Mouse (Mus musculus) testis, adult 2 months (tissue): ENCODE data around the gene Cpm. TPM values are rescaled to one million over a fixed set of nuclear protein-coding genes. Genes with fewer than 3 reads are reported as not detected.
"Not testable (repeated sequence)": the region's sequence is repeated elsewhere in the genome, so short reads cannot be mapped to it uniquely, and the experiment has no call there.

Experiments used
- H3K27ac ChIP-seq: fragments of 200-500 bp; 2 replicates; pipeline ENCODE4 v1.5.1; 2012; ENCODE audit warnings: low read depth, low read length; ENCODE audit not compliant: control insufficient read depth, insufficient read depth
- H3K27me3 ChIP-seq: fragments of 200-500 bp; 2 replicates; pipeline ENCODE4 v1.6.1; 2012; ENCODE audit warnings: mild to moderate bottlenecking, low read length, moderate library complexity; ENCODE audit not compliant: control insufficient read depth, insufficient read depth
- H3K36me3 ChIP-seq: fragments of 200-500 bp; 2 replicates; pipeline ENCODE4 v1.6.1; 2012; ENCODE audit warnings: mild to moderate bottlenecking, low read length; ENCODE audit not compliant: control insufficient read depth, insufficient read depth
- H3K4me1 ChIP-seq: fragments of 200-500 bp; 2 replicates; pipeline ENCODE4 v1.6.1; 2012; ENCODE audit warnings: low read length; ENCODE audit not compliant: control insufficient read depth, insufficient read depth
- H3K4me3 ChIP-seq: fragments of 200-500 bp; 2 replicates; pipeline ENCODE4 v1.5.1; 2012; ENCODE audit warnings: low read depth, mild to moderate bottlenecking, low read length, moderate library complexity, mixed read lengths; ENCODE audit not compliant: control insufficient read depth
- CTCF ChIP-seq: fragments of 200-500 bp; IDR thresholded peaks from 2 replicates; pipeline ENCODE4 v1.5.1; 2012; ENCODE audit warnings: low read depth, mild to moderate bottlenecking, inconsistent platforms, low read length, moderate library complexity; ENCODE audit not compliant: control insufficient read depth, insufficient read depth, insufficient replicate concordance
- POLR2A ChIP-seq: fragments of 200-500 bp; IDR thresholded peaks from 2 replicates; pipeline ENCODE4 v1.6.1; 2012; ENCODE audit warnings: low read depth, mild to moderate bottlenecking, inconsistent platforms, low read length, moderate library complexity; ENCODE audit not compliant: control insufficient read depth
- polyA plus RNA-seq: library from polyadenylated mRNA; depleted of rRNA; stranded (reverse); fragments of >200 nt; gene quantifications from 2 replicates; pipeline ENCODE4 v1.2.3, GENCODE M21; 2012

Cpm gene
- polyA plus RNA-seq, 1 experiment, result 0.77 TPM

DNA sequence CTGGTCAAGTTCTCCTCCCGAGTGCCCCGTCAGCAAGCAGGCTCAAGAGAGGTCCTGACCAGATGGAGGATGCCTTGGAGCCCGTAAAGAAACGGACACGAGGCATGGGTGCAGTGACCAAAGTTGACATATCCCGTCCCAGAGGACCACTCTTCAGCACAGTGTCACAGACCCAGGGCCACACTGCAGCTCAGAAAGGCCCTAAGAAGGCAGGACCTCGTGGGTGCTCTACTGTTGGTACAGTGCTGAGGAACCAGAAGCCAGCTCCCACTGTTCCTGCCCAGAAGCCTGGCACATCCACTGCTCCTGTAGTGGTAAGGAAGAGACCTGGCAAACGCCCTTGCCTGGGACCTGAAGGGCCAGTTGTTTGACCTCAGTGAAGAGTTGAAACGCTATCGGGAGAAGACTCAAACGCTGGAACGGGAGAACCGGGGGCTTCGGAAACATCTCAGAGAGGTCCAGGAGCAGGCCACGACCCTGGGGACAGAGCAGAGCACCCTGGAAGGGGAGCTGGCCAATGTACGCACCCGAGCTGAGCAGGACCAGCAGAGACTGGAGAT, 34.9 kb upstream of the Cpm start:
- H3K36me3 ChIP-seq, result no peaks in the 10 kb centered on the region
- H3K27me3 ChIP-seq, result no peaks in the 10 kb centered on the region
- peaks cover 2% of the 10 kb centered on the region for H3K4me1 ChIP-seq
- TF ChIP-seq POLR2A (no peak), CTCF (no peak)
- H3K27ac ChIP-seq, result no peak overlapping the region
- H3K4me3 ChIP-seq, result no peak overlapping the region

GRCm38 (mm10) chr10:117594913-117595312, 34.4 kb upstream of the Cpm start:
- Histone ChIP-seq H3K27ac (no peak overlapping the region), H3K27me3 (no peaks in the 10 kb centered on the region), H3K4me1 (peaks cover 2% of the 10 kb centered on the region), H3K4me3 (no peak overlapping the region), H3K36me3 (no peaks in the 10 kb centered on the region)
- TF ChIP-seq POLR2A (no peak), CTCF (no peak)

GRCm38 (mm10) chr10:117595442-117596164, 33.7 kb upstream of the Cpm start:
- TF ChIP-seq POLR2A, result no peak
- no peak for TF ChIP-seq CTCF
- H3K27ac ChIP-seq, result no peak overlapping the region
- H3K4me1 ChIP-seq, result peaks cover 2% of the 10 kb centered on the region
- H3K27me3 ChIP-seq, result no peaks in the 10 kb centered on the region
- no peaks in the 10 kb centered on the region for H3K36me3 ChIP-seq
- H3K4me3 ChIP-seq, result no peak overlapping the region

DNA sequence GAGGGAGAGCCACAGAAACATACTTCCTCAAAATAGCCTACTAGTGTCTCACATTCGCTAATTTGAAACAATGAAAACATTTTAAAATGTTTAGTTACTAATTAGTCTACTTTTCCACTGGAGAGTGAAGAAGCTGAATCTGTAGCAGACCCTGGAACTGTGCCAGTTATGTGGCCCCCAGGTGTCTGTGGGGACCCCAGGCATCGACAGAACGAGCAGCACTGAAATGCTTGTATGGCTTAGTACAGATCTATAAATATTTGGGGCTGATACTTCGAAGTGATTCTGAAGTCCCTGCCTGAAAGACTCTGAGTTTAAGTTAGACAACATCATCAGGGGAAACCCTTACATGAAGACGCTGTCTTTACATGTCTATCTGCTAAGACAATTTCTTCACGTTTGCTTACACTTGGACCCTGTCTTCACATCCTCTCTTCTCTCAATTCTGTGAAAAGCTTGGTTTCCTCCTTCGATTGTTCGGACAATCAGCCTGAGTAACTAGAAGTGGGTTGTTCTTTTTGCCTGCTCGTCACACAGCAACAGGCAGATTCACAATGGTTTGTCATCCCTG, 33.0 kb upstream of the Cpm start:
- Histone ChIP-seq H3K4me1 (peaks cover 2% of the 10 kb centered on the region), H3K4me3 (no peak overlapping the region), H3K36me3 (no peaks in the 10 kb centered on the region), H3K27me3 (no peaks in the 10 kb centered on the region), H3K27ac (no peak overlapping the region)
- TF ChIP-seq POLR2A (no peak), CTCF (no peak)

DNA sequence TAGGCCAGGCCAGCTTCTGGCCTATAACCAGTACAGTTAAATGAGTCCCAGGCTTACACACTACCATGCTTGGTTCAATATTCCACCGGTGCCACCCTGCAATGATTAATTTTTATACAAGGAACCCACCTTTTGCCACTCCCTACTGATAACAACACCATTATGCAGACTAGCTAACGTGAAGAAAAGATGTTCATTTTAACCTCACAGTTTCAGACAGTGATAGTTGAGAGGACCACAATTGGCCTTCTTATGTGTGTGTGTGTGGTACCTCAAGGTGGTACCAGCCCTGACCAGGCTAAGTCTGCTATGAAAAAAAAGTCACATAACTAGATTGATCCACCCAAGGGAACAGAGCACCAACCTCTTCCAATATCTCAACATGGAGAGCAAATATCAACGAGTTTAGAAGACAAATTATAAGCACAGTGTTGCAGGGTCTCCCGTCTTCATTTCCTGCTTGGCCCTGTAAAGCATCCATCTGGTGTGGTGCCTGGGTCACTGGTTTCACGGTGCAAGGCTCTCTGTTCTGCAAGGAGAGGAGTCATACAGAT, 32.5 kb upstream of the Cpm start:
- TF ChIP-seq POLR2A (no peak), CTCF (no peak)
- Histone ChIP-seq H3K27me3 (no peaks in the 10 kb centered on the region), H3K36me3 (no peaks in the 10 kb centered on the region), H3K4me3 (no peak overlapping the region), H3K27ac (no peak overlapping the region), H3K4me1 (peaks cover 2% of the 10 kb centered on the region)

DNA sequence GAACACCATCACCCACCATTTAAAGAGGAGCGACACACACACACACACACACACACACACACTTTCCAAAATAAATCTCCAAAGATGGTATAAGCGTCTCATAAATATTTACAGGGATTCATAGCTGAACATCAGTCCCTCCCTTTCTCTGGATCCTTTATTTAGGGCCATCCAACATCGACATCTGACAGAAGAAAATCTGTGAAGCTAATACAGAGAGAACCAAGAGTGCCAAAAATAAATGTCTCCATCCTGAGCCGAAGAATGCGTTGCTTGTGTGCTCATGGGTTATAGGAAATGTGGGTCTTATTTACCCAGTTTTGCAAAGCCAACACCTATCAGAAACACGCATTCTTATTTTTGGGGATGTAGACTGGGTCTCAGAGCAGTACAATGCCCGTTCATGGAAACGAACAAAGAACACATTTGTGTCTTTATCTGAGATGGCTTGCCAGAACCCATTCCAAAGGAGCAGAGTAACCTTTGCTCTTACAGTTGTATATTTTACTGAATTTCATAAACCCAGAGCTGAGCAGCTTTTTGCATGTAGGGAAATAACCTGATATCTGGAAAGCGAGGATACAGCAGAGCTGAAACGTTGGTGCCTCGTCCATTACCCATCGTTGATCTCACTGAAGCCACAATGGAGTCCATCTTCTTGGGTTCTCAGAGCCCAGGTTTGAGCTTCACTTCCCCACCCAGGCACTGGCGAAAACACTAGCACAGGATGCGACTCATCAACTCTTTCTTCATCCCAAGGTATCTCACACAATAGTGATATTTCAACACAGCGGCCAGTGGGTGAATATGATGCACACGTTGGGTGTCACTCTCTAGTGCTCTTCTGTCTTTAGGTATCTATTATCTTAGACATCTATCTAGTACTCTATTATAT, 31.7 kb upstream of the Cpm start:
- H3K36me3 ChIP-seq, H3K27ac ChIP-seq, H3K27me3 ChIP-seq, H3K4me3 ChIP-seq, H3K4me1 ChIP-seq: not testable (repeated sequence)
